Mouse (Mus musculus) small intestine, adult 2 months (tissue): ENCODE measurements around the gene Ppp4r3a. TPM values are rescaled to one million over a fixed set of nuclear protein-coding genes. Genes with fewer than 3 reads are reported as not detected.
A peak's percentile ranks its signal among the peaks of the same experiment; 100 is the strongest.

Experiments used
- H3K27ac ChIP-seq: fragments of 200-500 bp; 2 replicates; pipeline ENCODE4 v1.5.1; 2012; ENCODE audit warnings: low read depth, low read length, control low read depth, inconsistent platforms; ENCODE audit not compliant: insufficient read depth
- H3K27me3 ChIP-seq: fragments of 200-500 bp; 2 replicates; pipeline ENCODE4 v1.6.1; 2012; ENCODE audit warnings: mild to moderate bottlenecking, moderate library complexity, low read length, inconsistent platforms; ENCODE audit not compliant: control insufficient read depth, insufficient read depth
- H3K36me3 ChIP-seq: fragments of 200-500 bp; 2 replicates; pipeline ENCODE4 v1.6.1; 2012; ENCODE audit warnings: mild to moderate bottlenecking, low read length, control low read depth, inconsistent platforms; ENCODE audit not compliant: control insufficient read depth, insufficient read depth
- H3K4me1 ChIP-seq: fragments of 200-500 bp; 2 replicates; pipeline ENCODE4 v1.6.1; 2012; ENCODE audit warnings: low read length, inconsistent platforms, mixed read lengths; ENCODE audit not compliant: control insufficient read depth, insufficient read depth, insufficient read length
- H3K4me3 ChIP-seq: fragments of 200-500 bp; 2 replicates; pipeline ENCODE4 v1.5.1; 2012; ENCODE audit warnings: low read depth, mild to moderate bottlenecking, control low read depth, inconsistent platforms, low read length, moderate library complexity
- CTCF ChIP-seq: fragments of 200-500 bp; IDR thresholded peaks from 2 replicates; pipeline ENCODE4 v1.5.1; 2012; ENCODE audit warnings: low read depth, mild to moderate bottlenecking, control low read depth, inconsistent platforms, low read length, moderate library complexity, mixed read lengths; ENCODE audit not compliant: insufficient replicate concordance, insufficient read length; ENCODE audit errors: extremely low read depth
- POLR2A ChIP-seq: fragments of 200-500 bp; IDR thresholded peaks from 2 replicates; pipeline ENCODE4 v1.6.1; 2012; ENCODE audit warnings: low read depth, mild to moderate bottlenecking, control low read depth, inconsistent platforms, low read length, moderate library complexity
- WGBS: fragments of 180-500 bp; shearing (Covaris S2); methylation state at CpG from one replicate; pipeline ENCODE4 v1.1.7; 2018; 5-methylcytosine and 5-hydroxymethylcytosine counted together
- polyA plus RNA-seq: library from polyadenylated mRNA; depleted of rRNA; stranded (reverse); fragments of >200 nt; gene quantifications from 2 replicates; pipeline ENCODE4 v1.2.3, GENCODE M21; 2012

The Ppp4r3a gene
- polyA plus RNA-seq, 1 experiment = 9.2 TPM

DNA sequence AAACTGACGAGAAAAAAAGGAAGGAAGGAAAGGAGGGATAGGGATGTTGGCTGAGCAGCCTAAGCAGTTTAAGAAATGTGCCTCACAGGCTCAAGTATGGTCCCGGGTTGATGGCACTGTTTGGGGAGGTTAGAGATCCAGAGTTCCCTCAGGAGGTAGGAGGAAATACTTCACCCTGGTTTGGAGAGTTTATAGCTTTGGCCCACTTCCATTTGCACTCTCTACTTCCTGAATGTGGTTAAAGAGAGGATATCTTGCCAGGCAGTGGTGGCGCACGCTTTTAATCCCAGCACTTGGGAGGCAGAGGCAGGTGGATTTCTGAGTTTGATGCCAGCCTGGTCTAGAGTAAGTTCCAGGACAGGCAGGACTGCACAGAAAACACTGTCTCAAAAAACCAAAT is 74.3 kb downstream of the Ppp4r3a start:
- H3K4me3 ChIP-seq = no peak overlapping the region
- TF ChIP-seq POLR2A (no peak), CTCF (no peak)
- H3K36me3 ChIP-seq = no peaks in the 10 kb centered on the region
- peak overlapping the region; percentile 98; the same call in 1 of the 2 replicates for H3K27ac ChIP-seq
- peaks cover 60% of the 10 kb centered on the region for H3K4me1 ChIP-seq
- H3K27me3 ChIP-seq = no peaks in the 10 kb centered on the region
- 30% methylated on average over 4 of the region's 4 CpGs for WGBS

GRCm38 (mm10) chr12:101008648-101009047 is 74.9 kb downstream of the Ppp4r3a start:
- Histone ChIP-seq H3K4me3 (no peak overlapping the region), H3K27me3 (no peaks in the 10 kb centered on the region), H3K4me1 (peaks cover 55% of the 10 kb centered on the region), H3K36me3 (no peaks in the 10 kb centered on the region), H3K27ac (peak overlapping the region; percentile 66)
- 58% methylated on average over 4 of the region's 4 CpGs for WGBS
- no peak for TF ChIP-seq CTCF
- TF ChIP-seq POLR2A = no peak

DNA sequence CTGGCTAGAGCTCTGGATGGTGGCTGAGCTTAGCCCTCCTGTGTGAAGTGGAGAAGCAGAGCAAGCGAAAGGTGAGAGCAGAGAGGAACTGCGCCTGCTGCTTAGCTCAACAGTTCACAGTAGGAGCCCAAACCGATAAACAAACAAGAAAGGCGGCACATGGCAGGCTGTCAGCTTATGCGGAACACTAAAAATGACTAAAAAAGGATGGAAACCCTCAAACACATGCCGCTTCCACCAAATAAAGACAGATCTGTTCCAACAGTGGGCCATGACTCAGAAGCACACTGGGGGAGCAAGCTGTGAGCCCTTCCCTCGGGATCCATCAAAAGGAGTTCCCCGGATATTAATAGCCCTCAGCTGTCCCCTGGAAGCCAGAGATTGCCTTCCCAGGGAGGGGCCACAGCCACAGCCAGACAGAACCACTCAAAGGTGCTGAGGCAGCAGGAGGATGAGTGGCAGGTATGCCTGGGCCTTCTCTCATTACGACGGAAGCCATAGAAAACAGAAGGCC is 75.5 kb downstream of the Ppp4r3a start:
- Histone ChIP-seq H3K27ac (peak overlapping the region; percentile 66), H3K4me1 (peaks cover 55% of the 10 kb centered on the region), H3K36me3 (no peaks in the 10 kb centered on the region), H3K27me3 (no peaks in the 10 kb centered on the region), H3K4me3 (no peak overlapping the region)
- TF ChIP-seq POLR2A = no peak
- no peak for TF ChIP-seq CTCF
- 53% methylated on average over 10 of the region's 10 CpGs for WGBS

DNA sequence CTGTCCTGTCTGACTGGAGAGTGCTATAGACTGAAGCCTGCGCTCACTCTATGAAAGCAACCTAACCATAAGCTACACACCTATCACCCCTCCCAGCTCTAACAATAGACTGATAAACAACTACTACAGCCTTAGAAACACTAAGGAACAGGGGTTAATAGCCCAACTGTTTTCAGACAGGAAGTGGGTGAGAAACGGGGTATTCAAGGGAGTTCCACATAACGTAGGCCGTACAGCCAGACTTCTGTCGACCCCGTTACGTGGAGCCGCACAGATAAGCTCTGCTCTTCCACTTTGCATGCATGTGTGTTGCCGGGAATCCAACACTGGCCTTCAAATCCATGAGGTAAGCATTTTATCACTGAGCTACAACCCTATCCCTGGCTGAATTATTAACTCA is 76.1 kb downstream of the Ppp4r3a start:
- TF ChIP-seq POLR2A (no peak), CTCF (no peak)
- Histone ChIP-seq H3K27me3 (no peaks in the 10 kb centered on the region), H3K4me1 (peaks cover 55% of the 10 kb centered on the region), H3K27ac (peak overlapping the region; percentile 66), H3K4me3 (no peak overlapping the region), H3K36me3 (no peaks in the 10 kb centered on the region)
- 64% methylated on average over 9 of the region's 9 CpGs for WGBS

- TF ChIP-seq POLR2A (no peak), CTCF (no peak)
- H3K27ac ChIP-seq = peak overlapping the region; percentile 23; the same call in 1 of the 2 replicates
- no peaks in the 10 kb centered on the region for H3K27me3 ChIP-seq
- H3K36me3 ChIP-seq = no peaks in the 10 kb centered on the region
- no peak overlapping the region for H3K4me3 ChIP-seq
- peaks cover 51% of the 10 kb centered on the region for H3K4me1 ChIP-seq
- 85% methylated on average over 12 of the region's 12 CpGs for WGBS
These were observed 77.7 kb downstream of the Ppp4r3a start for GRCm38 (mm10) chr12:101005665-101006420.

DNA sequence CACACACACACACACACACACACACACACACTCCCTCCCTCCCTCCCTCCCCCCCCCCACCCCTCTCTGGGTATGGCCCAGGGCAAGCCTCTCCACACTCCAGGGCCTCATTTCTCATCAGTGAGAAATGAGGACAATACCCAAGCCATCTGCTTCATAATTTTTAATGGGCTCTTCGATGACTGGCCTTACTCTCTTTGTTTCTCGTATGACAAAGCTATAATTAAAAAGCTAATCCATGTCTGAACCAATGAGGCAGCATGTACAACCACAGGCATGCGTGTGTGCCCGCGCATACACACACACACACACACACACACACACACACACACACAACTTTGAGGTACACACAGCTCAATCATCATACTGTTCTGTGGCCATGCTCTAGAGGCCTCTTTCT is 78.5 kb downstream of the Ppp4r3a start:
- TF ChIP-seq POLR2A (no peak), CTCF (no peak)
- H3K4me1 ChIP-seq = peaks cover 48% of the 10 kb centered on the region
- WGBS = 89% methylated on average over 5 of the region's 5 CpGs
- no peak overlapping the region for H3K4me3 ChIP-seq
- no peaks in the 10 kb centered on the region for H3K36me3 ChIP-seq
- H3K27ac ChIP-seq = no peak overlapping the region
- H3K27me3 ChIP-seq = no peaks in the 10 kb centered on the region

DNA sequence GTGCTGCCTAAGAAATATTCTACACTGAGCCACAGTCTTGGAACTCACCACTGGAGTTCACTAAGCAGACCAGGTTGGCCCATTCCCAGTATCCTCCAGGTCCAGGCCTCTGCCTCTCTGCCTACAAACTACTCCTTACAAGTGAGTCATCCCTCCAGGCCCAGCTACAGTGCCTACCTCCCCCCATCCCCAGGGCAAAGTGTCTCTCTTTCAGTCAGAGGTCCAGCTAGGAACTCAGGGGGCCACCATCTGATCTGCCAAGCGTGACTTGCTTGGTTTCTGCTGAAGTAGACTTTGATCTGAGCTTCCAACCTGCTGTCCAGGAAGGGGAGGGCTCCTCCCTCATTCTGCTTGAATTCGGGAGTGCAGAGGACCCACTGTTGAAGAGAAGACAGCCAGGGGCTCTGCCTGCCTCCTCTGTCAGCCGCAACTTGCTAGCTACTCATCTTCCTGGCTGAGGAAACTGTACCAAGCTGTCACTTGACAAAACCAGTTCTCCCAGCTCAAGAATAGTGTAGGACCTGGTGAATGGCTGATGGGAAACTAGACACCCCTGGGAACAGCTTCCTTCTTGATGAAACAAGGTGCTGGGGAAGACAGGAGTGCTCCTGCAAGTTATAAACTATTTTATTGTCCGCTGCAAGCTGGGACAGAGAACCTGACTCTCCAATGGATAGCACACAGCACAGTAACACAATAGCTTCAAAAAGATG is 80.5 kb downstream of the Ppp4r3a start:
- 35% methylated on average over 4 of the region's 4 CpGs for WGBS
- Histone ChIP-seq H3K4me3 (no peak overlapping the region), H3K27me3 (no peaks in the 10 kb centered on the region), H3K27ac (no peak overlapping the region), H3K36me3 (no peaks in the 10 kb centered on the region), H3K4me1 (peaks cover 58% of the 10 kb centered on the region)
- no peak for TF ChIP-seq CTCF
- TF ChIP-seq POLR2A = no peak
